Mouse (Mus musculus) kidney, postnatal 0 days (tissue): ENCODE results near the gene Idh2. TPM values are rescaled to one million over a fixed set of nuclear protein-coding genes. Genes with fewer than 3 reads are reported as not detected.
"Not testable (repeated sequence)": the region's sequence is repeated elsewhere in the genome, so short reads cannot be mapped to it uniquely, and the experiment has no call there.

Experiments used
- ATAC-seq: fragments of 200-750 bp; cut with Nextera tagmentation; replicated peaks from 2 replicates; pipeline ENCODE4 v1.8.0; 2017; ENCODE audit warnings: low read depth, moderate number of reproducible peaks, moderate TSS enrichment, moderate library complexity; ENCODE audit not compliant: low FRiP score
- DNase-seq: peaks from one replicate; pipeline ENCODE4 v3.0.0-alpha.2; 2016; ENCODE audit warnings: low spot score
- H3K27ac ChIP-seq: fragments of 300-500 bp; sonication (generic); 2 replicates; pipeline ENCODE4 v1.5.1; 2014; ENCODE audit warnings: mild to moderate bottlenecking
- H3K27me3 ChIP-seq: fragments of 300-500 bp; sonication (generic); 2 replicates; pipeline ENCODE4 v1.6.1; 2014; ENCODE audit warnings: low read length, mixed read lengths; ENCODE audit not compliant: insufficient read depth
- H3K36me3 ChIP-seq: fragments of 300-500 bp; sonication (generic); 2 replicates; pipeline ENCODE4 v1.6.1; 2014; ENCODE audit warnings: low read length, mixed read lengths; ENCODE audit not compliant: insufficient read depth
- H3K4me1 ChIP-seq: fragments of 300-500 bp; sonication (generic); replicated peaks from 2 replicates; pipeline ENCODE4 v1.6.1; 2014; ENCODE audit warnings: antibody characterized with exemption, low read length, mixed read lengths; ENCODE audit not compliant: insufficient read depth
- H3K4me2 ChIP-seq: fragments of 300-500 bp; sonication (generic); 2 replicates; pipeline ENCODE4 v1.6.1; 2014; ENCODE audit warnings: mild to moderate bottlenecking, low read length, moderate library complexity, mixed read lengths
- H3K4me3 ChIP-seq: fragments of 300-500 bp; sonication (generic); replicated peaks from 2 replicates; pipeline ENCODE4 v1.5.1; 2014; ENCODE audit warnings: low read depth, low read length
- H3K9ac ChIP-seq: fragments of 300-500 bp; sonication (generic); 2 replicates; pipeline ENCODE4 v1.6.1; 2014; ENCODE audit warnings: low read depth, low read length
- H3K9me3 ChIP-seq: fragments of 300-500 bp; sonication (generic); replicated peaks from 2 replicates; pipeline ENCODE4 v1.6.1; 2016; ENCODE audit warnings: low read length, inconsistent platforms, mixed read lengths
- CTCF ChIP-seq: IDR thresholded peaks from 2 replicates; pipeline ENCODE4 v1.5.1; 2016; ENCODE audit warnings: antibody characterized with exemption, low read depth, mild to moderate bottlenecking, moderate library complexity
- WGBS: fragments of 180-500 bp; shearing (Covaris S2); extraction: QIAGEN DNeasy Blood & Tissue Kit; methylation state at CpG from one replicate; pipeline ENCODE4 v1.1.7; 2014; 5-methylcytosine and 5-hydroxymethylcytosine counted together
- polyA plus RNA-seq: library from polyadenylated mRNA; unstranded; fragments of >200 nt; fragmentation: Nextera tagmentation; extraction: Ambion mirVana; gene quantifications from 2 replicates; pipeline ENCODE4 v1.2.1, GENCODE M21; 2015

The Idh2 gene
- polyA plus RNA-seq, 1 experiment from 2014 or later = 630 TPM

GRCm38 (mm10) chr7:80140815-80141214 lies 25.6 kb upstream of the Idh2 start:
- DNase-seq = peak; percentile 93
- ATAC-seq = peak; percentile 61; the same call in 1 of the 2 replicates
- no peak overlapping the region for H3K4me3 ChIP-seq
- H3K27me3 ChIP-seq = no peaks in the 10 kb centered on the region
- H3K27ac ChIP-seq = no peak overlapping the region
- H3K36me3 ChIP-seq = no peaks in the 10 kb centered on the region
- H3K9me3 ChIP-seq = no peaks in the 10 kb centered on the region; the same call in 1 of the 2 replicates
- 15% methylated on average over 9 of the region's 9 CpGs for WGBS
- no peak overlapping the region for H3K9ac ChIP-seq
- peak; percentile 89 for TF ChIP-seq CTCF
- H3K4me1 ChIP-seq = 0 out of 2 replicates have a peak, but pooled peaks cover 6% of the 10 kb centered on the region
- no peak overlapping the region for H3K4me2 ChIP-seq

DNA sequence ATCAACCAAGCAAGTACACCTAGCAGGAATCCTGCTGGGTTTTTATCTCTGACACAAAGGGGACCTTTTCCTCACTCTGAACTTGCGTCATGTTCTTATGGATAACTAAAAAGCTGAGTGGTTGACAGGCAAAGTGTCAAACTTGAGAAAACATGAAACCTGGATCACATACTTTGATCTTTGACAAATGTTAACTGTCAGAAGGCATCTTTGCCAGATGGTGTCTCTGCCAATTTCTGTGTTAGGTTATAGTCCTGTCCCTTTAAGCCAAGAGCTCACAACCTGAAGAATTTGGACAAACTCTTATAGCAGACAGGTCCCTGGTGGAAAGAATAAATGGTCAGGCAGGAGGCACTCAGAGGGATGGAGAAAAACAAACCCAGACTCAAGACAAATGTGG lies 23.2 kb upstream of the Idh2 start:
- WGBS = 88% methylated on average over 1 of the region's 1 CpGs
- no peak for TF ChIP-seq CTCF

DNA sequence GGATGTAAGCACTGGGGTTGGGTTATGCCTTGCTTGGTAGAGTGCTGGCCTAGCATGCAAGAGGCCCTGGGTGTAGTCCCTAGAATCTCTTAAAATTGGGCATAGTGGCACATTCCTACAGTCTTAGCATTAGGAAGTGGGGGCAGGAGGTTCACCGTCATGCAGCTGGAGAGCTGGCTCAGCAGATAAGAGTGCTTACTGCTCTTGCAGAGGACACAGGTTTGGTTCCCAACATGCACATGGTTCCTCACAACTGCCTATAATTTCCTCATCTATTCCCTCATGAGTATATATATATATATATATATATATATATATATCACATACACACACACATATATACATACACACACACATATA lies 20.0 kb upstream of the Idh2 start:
- 56% methylated on average over 1 of the region's 1 CpGs for WGBS
- Histone ChIP-seq H3K4me2 (no peak overlapping the region), H3K9me3 (no peaks in the 10 kb centered on the region; the same call in 1 of the 2 replicates), H3K36me3 (no peaks in the 10 kb centered on the region), H3K4me1 (peaks cover 11% of the 10 kb centered on the region; the same call in 1 of the 2 replicates), H3K4me3 (no peak overlapping the region), H3K27me3 (no peaks in the 10 kb centered on the region), H3K9ac (no peak overlapping the region), H3K27ac (peak overlapping the region; percentile 86)
- no peak for TF ChIP-seq CTCF
- ATAC-seq (peak; percentile 37; the same call in 1 of the 2 replicates), DNase-seq (no peak)

More for the DNA sequence above, 23.2 kb upstream of the Idh2 start:
- DNase-seq (no peak), ATAC-seq (no peak)
- no peaks in the 10 kb centered on the region; the same call in 1 of the 2 replicates for H3K9me3 ChIP-seq
- H3K4me3 ChIP-seq = no peak overlapping the region
- no peak overlapping the region for H3K9ac ChIP-seq
- no peaks in the 10 kb centered on the region for H3K27me3 ChIP-seq
- H3K36me3 ChIP-seq = no peaks in the 10 kb centered on the region
- no peak overlapping the region for H3K27ac ChIP-seq
- peaks cover 14% of the 10 kb centered on the region; the same call in 1 of the 2 replicates for H3K4me1 ChIP-seq
- H3K4me2 ChIP-seq = no peak overlapping the region

DNA sequence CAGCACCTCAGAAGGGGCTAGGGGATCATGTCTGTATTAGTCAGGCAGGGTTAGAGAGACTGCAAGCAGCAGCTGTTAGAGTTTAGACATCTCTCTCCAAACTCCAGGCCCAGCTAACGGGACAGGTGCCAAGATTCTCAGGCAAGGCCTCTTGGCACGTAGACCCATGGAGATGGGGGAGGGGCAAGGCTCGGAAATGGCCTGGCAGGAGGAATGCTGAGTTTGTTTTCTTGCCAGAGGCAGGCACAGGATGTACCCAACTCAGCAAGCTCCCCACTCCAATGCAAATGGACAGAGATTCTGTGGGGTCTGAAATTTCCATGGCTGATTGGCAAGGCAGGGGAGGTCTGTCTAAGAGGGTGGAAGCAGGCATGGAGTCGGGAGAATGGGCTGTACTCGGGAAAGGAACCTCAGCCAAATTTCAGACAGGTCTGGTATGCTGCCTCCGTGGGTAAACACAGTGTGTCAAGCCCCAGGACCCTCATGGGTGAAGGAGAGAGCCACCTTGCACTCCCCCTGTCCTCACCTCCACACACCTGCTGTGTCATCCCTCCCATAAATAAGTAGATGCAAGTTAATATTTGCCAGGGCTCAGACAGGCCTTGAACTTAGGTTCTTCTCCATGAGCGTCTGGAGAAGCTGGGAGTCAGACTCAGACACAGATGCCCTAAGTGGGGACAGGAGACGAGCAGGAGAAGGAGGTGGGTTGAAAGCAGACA lies 19.4 kb upstream of the Idh2 start:
- Histone ChIP-seq H3K27ac (peak overlapping the region; percentile 86), H3K27me3 (no peaks in the 10 kb centered on the region), H3K4me1 (peaks cover 11% of the 10 kb centered on the region; the same call in 1 of the 2 replicates), H3K36me3 (no peaks in the 10 kb centered on the region), H3K9ac (no peak overlapping the region), H3K4me3 (no peak overlapping the region), H3K4me2 (no peak overlapping the region), H3K9me3 (no peaks in the 10 kb centered on the region; the same call in 1 of the 2 replicates)
- peak; percentile 72 for DNase-seq
- TF ChIP-seq CTCF = no peak
- 25% methylated on average over 8 of the region's 8 CpGs for WGBS
- ATAC-seq = peak; percentile 67

DNA sequence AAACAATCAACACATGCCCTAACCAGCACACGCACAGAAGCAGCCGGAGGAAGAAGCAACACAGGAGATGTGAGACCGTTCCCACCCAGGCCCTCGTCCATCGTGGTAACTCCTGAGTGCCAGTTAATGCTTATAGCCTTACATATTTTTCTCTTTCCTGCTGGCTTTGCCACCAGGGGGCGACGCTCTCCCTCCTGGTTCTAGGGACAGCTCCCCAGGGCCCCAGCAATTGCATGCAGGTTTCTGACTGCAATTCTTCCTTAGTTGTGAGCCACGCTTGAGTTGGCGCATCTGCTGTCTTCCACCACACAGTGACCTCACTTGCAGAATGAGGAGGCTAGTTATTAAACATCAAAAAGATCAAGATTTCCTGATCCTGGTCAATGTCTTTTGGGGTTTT lies 17.3 kb upstream of the Idh2 start:
- WGBS = 55% methylated on average over 9 of the region's 9 CpGs
- no peak overlapping the region for H3K4me2 ChIP-seq
- H3K27ac ChIP-seq = no peak overlapping the region
- no peaks in the 10 kb centered on the region for H3K36me3 ChIP-seq
- H3K4me3 ChIP-seq = no peak overlapping the region
- no peaks in the 10 kb centered on the region for H3K27me3 ChIP-seq
- peak; percentile 83 for TF ChIP-seq CTCF
- no peaks in the 10 kb centered on the region; the same call in 1 of the 2 replicates for H3K9me3 ChIP-seq
- H3K4me1 ChIP-seq = peaks cover 11% of the 10 kb centered on the region; the same call in 1 of the 2 replicates
- ATAC-seq (no peak), DNase-seq (peak; percentile 77)
- no peak overlapping the region for H3K9ac ChIP-seq

- not testable (repeated sequence) for ATAC-seq, H3K27me3 ChIP-seq, H3K27ac ChIP-seq, H3K36me3 ChIP-seq, H3K9me3 ChIP-seq, DNase-seq, H3K4me2 ChIP-seq, H3K9ac ChIP-seq, H3K4me3 ChIP-seq
- TF ChIP-seq CTCF = peak; percentile 60
- 79% methylated on average over 7 of the region's 7 CpGs for WGBS
- H3K4me1 ChIP-seq = peaks cover 11% of the 10 kb centered on the region; the same call in 1 of the 2 replicates
These were observed 16.1 kb upstream of the Idh2 start for GRCm38 (mm10) chr7:80131315-80131714.
